ENCODE assay signal across 14 mouse cellular contexts in the genomic region with DNA sequence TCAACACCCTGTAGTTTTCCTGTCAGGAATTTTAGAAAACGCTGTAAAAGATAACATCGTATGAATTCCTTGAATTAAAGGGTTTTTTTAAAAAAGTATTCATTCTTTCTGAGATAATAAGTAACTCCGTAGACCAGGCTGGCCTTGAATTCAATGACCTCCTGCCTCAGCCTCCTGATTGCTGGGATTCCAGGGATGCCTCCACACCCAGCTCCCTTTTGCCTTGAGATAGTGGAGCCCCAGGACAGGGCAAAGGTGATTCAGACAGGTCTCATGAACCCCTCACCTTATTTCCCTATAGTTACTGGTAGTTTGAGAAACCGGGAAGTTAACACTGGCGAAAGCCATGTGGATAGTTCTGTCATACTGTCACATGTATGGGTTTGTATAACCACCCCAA.
DNase-seq lines count a peak whose midpoint lies in the region.
"Had no signal": no experiment of that assay in that cellular context is flagged by ENCODE, and none has a peak within 500 bp of the region (broad histone marks: within the 10 kb centered on the region; RNA-seq: fewer than 3 reads in every experiment).

No protein-coding gene starts in this region.

- DNase-seq in ES-CJ7 (ENCODE audit: low read depth, low spot score) (peak; percentile 13), R1 (ENCODE audit: low read depth, low spot score) (peak; percentile 57)
- peak; percentile 59 for DNase-seq in yolk sac, embryonic 10.5 days (ENCODE audit: low spot score)
- DNase-seq in thymus, postnatal 36 days: no peak
- no peak for DNase-seq in natural killer cell, adult 2 months (ENCODE audit: low spot score in 2 of 2)
- DNase-seq: adrenal gland, adult 2 months; adrenal gland, postnatal 14 days; adrenal gland, postnatal 36 days; cerebellum, adult 11-12 months; cerebellum, adult 2 months; cerebellum, adult 9-10 months; cerebellum, postnatal 10 days; cerebellum, postnatal 25 days; forebrain, postnatal 0 days had no signal

Comparison
In these comparisons a context has a peak if more than half of its experiments do, and no peak if none do; other contexts are left out.
1. DNase-seq: peak in ES-CJ7 (single experiment), R1 (single experiment) and yolk sac, embryonic 10.5 days (single experiment); none in thymus, postnatal 36 days (0 of 2) and natural killer cell, adult 2 months (0 of 2).